Mouse (Mus musculus) ovary, postnatal 36 days (tissue): ENCODE results near the gene Olfr315.
"Not testable (repeated sequence)": the region's sequence is repeated elsewhere in the genome, so short reads cannot be mapped to it uniquely, and the experiment has no call there.

ENCODE experiments used
- DNase-seq: peaks from one replicate; pipeline ENCODE4 v3.0.0; 2022; ENCODE audit warnings: low spot score, mixed read lengths

The Olfr315 gene

DNA sequence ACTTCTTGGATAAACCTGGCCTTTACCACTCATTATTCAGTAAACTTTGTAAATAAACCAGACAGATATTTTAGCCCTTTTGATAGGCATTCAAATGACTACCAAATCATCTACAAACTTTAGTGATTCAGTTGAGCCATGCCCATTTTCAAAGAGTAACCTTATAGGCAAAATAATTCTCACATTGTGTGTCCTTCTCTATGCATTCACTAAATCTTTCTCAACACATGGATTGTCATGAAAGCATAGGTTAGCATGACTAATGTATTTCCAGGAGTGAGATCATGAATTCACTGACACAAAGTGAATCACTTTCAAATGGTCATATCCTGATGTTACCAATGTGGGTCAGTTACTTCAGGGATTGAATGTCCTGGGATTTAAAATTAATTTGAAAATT, at the start of gene Olfr315:
TSS of gene Olfr315 (plus strand) at position 301 of the 400 bp plus-strand sequence.
- no peak for DNase-seq

DNA sequence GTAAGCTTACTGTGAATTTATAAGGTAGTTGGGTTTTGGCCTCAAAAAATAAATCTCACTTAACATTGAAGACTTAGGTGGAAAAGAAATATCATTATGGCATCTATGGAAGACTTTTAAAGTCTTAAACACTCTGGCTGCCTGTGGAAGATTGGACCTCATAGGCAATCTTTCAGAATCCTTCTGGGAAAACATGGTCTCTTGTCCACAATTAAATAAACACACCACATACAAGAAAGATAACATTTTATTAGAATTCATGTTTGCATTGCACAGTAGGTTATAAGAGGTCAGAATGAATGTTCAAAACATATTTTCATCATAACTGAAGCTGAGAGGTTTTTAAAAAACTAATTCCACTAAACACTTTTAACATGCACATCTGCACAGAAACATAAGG, 49.1 kb upstream of the Olfr315 start, which contains the start of gene Olfr318:
TSS of gene Olfr318 (minus strand) at position 101 of the 400 bp plus-strand sequence.
- DNase-seq = no peak

DNA sequence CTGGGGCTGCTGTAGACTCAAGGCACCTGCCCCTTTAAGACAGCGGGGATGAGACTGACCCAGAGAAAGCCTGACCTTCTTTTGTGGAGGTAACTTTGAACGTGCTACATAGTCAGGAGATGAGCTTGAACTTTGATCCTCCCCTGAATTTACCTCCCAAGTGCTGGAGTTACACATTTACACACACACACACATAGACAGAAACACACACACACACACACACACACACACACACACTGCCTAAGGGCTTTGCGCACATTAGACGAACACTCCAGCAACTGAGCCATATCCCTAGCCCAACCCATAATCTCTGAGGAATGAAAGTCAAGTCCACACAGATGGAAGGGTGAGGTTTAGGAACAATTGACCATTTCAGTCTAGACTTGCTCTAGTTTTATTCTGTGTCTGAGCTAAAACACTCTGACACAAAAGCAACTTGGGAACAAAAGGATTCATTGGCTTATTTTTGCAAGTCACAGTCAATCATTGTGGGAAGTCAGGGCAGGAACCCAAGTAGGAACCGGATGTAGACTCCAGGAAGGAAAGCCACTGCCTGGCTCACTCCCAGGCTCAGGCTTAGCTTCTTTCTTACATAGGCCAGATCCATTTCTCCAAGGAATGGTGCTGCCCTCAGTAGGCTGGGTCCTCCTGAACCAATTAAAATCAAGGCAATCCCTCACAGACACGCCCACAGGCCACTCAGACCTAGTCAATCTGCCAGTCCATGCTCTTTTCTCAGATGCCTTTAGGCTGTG, 44.9 kb upstream of the Olfr315 start:
- DNase-seq = not testable (repeated sequence)

DNA sequence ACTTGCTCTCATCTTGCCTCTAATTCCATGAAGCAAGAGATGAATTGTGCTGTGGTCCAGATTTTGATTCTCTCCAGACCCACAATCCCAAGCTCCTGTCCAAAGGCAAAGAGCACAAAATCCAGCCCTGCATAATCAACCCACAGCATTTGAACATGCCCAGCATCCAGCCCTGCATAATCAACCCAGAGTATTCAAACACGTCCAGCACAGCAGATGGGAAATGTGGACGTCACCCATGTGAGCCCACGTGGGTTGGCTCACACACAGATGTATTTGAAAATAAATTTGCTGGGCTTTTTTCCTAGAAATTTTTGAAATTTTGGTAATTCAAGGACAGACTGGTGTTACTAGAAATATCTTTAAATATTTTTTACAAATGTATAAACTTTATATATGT, 39.6 kb upstream of the Olfr315 start:
- no peak for DNase-seq

DNA sequence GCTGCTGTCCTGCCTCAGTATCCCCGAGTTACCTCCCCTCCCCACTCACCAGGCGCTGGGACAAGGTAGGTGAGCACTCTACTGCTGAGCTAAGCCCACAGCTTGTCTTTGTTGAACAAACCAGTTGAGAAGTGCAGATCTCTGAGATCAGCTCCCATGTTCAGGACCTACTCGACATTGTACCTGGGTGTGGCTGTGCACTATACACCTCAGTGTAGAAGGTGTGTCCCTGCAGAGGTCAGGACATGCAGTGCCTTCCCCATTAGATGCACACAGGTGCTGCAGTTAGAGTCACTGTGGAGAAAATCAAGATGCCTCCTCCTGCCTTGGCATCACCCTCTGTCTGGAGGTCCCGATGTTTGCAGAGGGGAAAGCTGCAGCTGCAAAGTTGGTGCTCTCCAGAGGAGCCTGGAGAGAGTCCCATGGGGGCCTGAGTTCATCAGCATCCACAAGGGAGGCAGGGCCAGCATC, 34.2 kb upstream of the Olfr315 start, which contains the start of gene Olfr317:
TSS of gene Olfr317 (minus strand) at position 421 of the 471 bp plus-strand sequence.
- no peak for DNase-seq

DNA sequence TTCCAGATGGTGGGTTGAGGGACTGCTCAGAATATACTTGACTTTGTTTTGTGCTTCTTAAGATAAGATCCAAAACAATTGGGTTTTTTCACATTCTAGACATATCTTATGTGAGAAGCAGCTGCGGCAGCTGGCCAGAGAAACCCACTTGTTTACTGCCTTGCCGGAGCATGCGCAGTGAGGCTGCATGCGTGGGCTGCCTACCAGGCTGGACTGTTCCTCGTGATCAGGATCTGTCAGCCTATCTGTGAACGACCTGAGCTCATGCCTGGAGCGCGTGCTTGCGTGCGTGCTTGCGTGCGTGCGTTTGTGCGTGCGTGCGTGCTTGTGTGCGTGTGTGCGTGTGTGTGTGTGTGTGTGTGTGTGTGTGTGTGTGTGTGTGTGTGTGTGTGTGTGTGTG, 21.9 kb upstream of the Olfr315 start:
- peak; percentile 22 for DNase-seq

DNA sequence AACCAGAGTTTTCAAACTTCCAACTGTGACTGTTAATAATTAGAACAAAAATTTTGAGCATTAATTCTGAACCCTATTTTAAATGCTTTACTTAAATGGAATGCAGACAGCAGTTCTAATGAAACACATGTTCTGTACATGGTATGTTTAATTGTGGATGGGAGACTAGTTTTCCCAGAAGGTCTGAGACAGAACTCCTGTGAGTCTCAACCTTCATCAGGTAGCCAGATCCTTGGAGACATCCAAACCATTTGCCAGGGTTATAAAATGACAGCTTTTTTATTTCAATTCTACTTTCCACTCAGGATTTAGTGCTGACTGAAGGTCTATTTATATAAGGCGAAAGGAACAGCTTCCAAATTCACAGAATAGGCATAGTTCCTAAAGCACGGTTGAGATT, 20.6 kb upstream of the Olfr315 start, which contains the start of gene Olfr316:
TSS of gene Olfr316 (plus strand) at position 301 of the 400 bp plus-strand sequence.
- DNase-seq = no peak

DNA sequence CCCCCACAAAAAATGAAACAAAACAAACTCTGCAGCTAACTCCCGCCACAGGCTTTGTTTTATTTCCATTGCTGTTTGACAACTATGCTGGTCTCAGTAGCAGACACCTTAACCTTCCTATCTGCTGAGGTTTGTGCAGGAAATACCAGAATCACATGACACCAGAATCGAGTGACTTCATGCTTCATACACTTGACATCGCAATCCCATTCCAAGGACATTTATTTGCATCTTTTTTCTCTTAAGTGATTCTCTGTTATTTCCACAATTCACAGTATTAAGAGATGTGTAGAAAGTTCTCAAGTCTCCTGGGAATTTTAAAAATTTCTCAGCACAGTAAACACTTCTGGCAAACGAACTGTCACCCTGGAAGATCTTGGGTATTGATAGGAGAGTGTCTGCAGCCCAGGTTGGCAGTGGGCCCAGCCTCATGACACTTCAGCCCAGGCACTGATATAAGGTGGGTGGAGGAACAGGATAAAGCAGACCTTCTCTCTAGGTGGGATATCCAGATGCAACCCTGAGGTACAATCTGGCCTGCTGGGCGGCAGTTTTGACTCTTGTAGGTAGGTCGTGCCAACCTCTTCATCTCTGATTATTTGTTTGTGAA, 9.6 kb downstream of the Olfr315 start, which contains the start of gene Olfr314:
TSS of gene Olfr314 (plus strand) at position 473 of the 610 bp plus-strand sequence.
- no peak for DNase-seq

DNA sequence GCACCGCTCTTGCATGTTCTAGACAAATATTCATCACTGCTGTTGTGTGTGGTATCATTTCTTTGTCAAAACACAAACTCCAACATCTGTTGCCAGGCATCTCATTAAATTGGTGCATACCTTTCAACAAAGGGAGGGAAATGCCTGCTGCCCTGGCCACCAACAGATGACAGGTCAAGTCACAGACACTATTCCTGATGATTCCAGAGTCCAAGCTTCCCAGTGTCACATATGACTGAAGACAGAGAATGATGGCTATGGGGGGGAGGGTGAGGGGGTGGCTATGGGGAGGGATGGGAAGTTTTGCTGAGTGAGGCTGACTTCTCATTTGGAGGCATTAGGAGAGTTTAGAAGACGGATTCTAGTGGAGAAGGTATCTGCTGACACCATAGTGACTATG, 11.2 kb downstream of the Olfr315 start:
- DNase-seq = no peak

DNA sequence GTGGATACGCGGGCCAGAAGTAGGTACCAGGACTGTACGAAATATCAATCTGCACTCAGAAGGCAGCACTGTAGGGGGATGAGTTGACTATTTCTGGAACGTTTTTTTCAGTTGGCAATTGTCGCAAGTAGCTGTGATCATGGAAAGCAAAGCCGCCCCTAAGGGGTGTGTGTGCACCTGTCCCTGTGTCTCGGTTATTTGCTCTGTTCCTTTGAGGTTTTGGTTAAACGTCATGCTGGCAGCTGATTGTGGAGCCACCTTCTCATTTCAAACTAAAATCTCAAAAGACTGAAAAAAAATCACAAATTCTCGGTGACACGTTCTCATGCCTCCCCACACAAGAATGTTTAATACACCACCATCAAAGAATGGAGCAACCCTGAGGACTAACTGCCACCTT, 14.7 kb downstream of the Olfr315 start:
- no peak for DNase-seq

DNA sequence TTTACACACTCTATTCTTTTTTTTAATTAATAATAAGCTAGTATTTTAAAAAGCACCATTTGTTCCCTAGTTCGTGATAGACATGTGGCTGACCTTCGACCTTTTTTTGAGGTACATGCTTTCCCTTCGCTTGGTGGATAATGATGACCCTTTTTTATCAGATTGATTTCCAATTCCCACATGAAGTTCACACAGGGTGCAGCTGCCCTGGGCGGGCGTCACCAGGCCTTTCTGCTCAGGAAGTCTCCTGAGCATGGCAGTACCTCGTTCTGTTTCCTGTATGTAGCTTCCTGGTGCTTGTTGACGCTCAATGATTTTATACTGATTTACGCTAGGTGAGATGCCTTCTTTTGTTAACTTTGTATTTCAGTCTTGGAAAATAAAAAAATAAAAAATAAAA, 15.4 kb downstream of the Olfr315 start:
- no peak for DNase-seq

DNA sequence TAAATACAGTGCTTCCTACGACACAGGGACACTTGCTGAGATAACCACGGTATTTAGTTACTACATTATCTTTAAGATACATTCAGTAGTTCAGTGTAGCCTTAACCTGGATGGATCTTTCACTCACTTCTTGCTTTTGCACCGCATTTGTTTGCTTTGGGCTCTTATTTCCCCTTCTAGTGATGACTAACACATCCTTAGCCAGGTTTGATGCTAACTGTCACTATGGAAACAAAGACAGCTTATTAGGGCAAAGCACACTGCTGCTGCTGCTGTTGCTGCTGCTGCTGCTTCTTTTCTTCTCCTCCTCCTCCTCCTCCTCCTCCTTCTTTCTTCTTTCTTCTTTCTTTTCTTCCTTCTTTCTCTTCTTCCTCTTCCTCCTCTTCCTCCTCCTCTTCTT, 16.5 kb downstream of the Olfr315 start:
- no peak for DNase-seq

DNA sequence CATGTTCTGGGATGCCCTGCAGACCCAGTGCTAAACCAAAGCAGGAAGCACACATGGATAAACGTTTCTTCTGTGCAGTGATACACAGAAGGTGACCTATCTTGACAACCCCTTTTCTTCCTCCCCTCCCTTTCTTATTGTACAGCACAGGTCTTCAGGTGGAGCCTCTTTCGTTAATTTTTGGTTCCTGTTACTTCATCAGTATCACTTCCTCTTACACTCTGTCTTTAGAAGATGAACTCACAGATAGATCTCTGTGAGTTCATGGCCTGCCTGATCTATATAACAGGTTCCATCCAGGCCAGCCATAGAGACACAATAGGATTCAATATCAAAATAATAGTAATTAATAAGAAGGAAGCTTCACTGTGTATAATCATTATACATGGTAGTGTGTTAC, 17.1 kb downstream of the Olfr315 start:
- DNase-seq = no peak

DNA sequence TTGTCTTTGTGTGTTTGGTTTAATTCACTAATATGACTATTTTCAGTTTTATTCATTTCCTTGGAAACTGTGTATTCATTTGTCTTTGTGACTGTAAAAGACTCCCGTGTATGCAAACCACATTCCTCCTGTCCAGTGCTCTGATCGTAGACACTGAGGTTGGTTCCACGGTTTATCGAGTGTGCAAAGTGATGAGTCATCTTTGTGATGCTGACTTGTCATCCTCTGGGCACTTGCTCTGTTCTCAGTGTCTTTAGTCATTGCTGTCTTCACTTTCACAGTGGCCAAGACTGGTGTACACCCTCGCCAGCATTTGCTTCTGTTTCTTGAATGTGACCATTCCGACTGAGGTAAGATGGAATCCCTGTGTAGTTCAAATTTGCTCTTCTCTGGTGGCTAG, 17.7 kb downstream of the Olfr315 start:
- DNase-seq = no peak

DNA sequence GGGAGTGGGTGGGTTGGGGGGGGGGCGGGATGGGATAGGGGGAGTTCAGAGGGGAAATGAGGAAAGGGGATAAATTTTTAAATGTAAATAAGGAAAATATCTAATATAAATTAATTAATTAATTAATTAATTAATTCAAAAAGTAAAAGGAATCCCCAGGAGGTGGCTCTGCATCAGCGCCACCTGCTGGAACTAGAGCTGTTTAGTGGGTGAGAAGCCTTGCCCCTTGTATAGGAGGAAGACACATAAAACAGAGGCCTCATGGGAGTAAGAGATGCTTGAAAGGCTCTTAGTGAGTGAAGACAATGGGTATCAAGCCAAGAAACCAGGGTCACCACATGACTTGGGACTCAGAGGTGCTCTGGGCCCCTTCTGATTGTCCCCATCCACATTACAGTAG, 22.9 kb downstream of the Olfr315 start:
- DNase-seq = no peak

DNA sequence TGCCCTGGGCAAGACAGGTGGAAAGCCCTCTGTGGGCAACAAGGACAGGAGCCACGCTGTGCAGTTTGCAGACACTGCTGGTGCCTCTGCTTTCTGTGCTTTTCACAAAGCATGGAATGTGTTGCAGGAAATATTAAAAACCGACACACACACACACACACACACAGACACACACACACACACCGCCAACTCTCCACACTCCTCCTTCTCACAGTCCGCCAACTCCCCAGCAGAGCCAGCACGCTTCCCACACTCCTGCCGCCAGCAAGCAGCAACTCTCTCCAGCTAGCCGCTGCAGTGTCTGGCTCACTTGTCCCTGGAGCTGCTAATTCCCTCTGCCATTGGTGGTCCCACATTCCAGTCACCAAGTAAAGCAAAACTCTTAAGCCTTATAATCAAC, 23.9 kb downstream of the Olfr315 start:
- DNase-seq = no peak

DNA sequence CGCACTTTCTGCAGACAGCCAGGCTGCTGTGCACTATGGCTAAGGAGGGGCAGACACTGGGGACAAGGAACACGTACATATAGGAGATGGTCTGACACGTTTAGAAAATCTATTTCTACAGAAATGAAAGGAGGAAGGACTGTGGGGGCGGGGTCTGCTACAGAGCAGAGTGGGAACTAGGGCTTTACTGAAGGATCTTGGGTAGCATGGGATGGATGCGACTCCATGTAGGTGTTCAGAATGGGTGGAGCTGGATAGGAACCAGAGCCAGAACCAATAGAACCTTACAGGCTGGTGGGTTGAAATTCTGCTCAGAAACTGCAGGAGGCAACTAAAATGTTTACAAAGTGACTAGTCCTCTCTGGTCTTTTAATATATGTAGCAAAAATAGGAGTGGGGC, 26.8 kb downstream of the Olfr315 start:
- DNase-seq = no peak

DNA sequence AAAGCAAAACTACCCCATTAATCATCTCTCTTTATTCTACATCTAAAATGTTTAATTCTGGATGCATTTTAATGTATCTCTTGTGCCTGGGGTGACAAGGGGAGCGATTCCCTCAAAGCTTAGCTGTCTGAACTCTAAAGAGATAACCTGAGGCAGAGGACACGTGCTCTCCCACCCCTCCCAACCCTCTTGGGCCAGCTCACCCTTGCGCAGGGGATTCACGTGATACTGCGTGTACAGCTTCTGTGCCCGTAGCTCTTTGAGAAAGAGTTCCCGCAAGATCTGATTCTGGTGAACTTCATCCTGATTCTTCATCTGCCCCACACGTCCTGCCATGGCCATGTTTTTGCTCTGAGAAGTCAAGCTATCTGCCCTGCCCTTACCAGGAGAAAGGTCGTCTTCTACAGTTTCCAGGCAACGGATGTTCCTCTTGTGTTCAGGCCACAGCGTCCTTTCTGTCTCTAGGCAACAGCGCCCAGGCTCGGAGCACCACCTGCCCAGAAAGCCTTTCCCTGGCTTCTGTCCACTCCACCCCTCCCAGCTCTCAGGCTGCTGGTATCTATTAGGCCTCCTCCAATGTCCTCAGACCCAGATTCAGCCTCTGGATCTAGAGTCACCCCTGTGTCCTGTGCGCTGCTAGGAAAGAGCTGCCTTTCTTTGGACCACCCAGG, 28.7 kb downstream of the Olfr315 start, which contains the start of gene Fam183b:
TSS of gene Fam183b (minus strand) at position 403 of the 671 bp plus-strand sequence.
- DNase-seq = peak; percentile 35

DNA sequence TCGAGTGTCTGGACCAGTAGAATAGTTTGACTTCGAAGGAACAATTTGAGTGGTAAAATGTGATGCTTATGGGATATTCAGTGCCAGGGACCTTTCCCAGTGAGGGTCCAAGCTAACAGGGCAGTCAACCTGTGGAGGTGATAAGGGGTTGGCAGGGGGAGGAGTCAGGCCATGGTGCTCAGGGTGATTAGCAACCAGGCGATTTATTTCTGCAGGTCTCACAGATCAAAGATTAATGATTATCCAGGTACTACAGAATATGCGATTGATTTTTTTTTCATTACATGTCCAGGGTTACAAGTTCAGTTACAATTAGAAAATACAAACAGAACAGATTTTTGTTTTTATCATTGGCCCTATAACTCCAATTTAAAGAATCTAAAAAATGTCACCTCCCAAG, 30.9 kb downstream of the Olfr315 start:
- no peak for DNase-seq

DNA sequence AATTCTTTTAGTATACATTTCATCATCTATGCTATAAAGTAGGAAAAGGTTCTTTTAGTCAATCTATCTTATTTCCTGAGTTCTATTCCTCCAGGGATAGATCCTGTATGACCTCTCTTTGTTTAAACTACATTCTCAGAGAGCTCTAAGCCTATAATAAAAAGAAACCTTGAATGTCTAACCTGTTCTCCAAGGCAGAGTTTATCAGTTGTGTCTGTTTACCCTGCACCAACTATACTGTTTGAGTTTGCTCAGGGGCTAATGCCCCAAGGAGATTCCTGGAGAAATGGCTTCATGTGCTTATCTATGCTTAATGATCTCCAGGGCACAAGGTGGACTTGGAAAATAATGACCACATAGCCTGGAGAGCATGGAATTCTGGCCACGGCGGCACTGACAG, 31.4 kb downstream of the Olfr315 start:
- DNase-seq = no peak

DNA sequence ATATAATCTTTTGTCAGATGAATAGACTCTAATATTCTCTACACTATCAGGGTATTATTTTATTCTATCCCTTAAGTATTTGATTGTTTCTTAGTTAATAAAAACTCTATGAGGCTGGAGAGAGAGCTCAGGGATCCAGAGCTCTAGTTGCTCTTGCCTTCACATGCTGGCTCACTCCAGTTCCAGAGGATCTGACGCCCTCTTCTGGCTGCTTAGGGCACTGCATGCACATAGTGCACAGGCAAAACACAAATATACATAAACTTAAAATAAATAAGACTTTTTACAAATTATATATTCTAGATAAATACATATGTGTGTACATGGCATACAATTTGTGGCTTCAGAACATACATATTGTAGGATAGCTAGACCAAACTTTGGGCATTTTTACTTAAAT, 39.0 kb downstream of the Olfr315 start:
- no peak for DNase-seq

DNA sequence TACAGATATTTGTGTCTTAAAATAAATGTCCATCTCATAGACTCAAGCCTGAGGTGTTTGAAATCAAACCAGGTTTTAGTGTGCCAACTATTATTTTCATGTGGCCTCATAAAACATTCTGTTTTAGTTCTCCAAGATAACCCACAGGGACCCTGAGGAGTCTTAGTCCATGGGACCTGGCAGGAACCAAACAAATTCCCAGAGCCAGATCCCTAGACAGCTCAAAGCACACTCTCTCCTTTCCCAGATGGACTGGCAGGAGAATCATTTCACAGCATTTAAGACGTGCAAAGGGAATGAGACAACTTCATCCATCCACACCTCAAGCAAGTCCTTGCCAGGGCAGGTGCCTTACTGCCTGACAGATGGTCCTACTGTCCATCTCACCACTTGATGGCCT, 41.7 kb downstream of the Olfr315 start, which contains the start of gene Olfr313:
TSS of gene Olfr313 (plus strand) at position 301 of the 400 bp plus-strand sequence.
- DNase-seq = not testable (repeated sequence)

DNA sequence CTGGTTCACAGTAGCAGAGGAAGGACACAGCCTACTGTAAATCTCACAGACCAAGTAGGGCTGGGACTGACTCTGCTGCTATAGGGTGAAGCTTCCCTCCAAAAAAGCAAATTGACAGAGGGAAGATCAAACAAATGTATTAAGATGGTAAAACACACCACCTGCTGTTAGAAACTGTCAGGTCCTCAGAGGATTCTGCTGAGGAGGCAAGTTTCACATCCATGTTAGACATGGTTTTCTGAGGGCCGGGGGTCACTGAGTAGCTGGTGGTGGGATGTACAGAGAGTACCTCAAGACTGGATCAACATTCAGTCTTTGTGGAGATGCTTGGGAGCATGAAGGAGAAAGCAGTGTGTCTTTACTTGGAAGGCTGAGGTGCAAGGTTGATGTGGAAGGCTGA, 42.7 kb downstream of the Olfr315 start:
- no peak for DNase-seq
